Mouse (Mus musculus): ENCODE data around the gene Hectd2.
A peak's percentile ranks its signal among the peaks of the same experiment; 100 is the strongest.

Gene Hectd2

GRCm38 (mm10) chr19:36554046-36554784 is at the start of gene Hectd2:
TSS of gene Hectd2 (plus strand) at chr19:36554639.
- peak; percentile 61 for DNase-seq (ENCODE audit: low spot score)

GRCm38 (mm10) chr19:36504716-36505115 is 49.7 kb upstream of the Hectd2 start:
- DNase-seq (ENCODE audit: low spot score), result no peak

GRCm38 (mm10) chr19:36511305-36511704 is 43.1 kb upstream of the Hectd2 start:
- no peak for DNase-seq (ENCODE audit: low spot score)

- DNase-seq (ENCODE audit: low spot score), result peak; percentile 31
Observed at GRCm38 (mm10) chr19:36518461-36518860, 36.0 kb upstream of the Hectd2 start.

GRCm38 (mm10) chr19:36521568-36521967 is 32.9 kb upstream of the Hectd2 start:
- DNase-seq (ENCODE audit: low spot score), result no peak

- no peak for DNase-seq (ENCODE audit: low spot score)
Observed at GRCm38 (mm10) chr19:36522558-36523195, 31.8 kb upstream of the Hectd2 start.

DNA sequence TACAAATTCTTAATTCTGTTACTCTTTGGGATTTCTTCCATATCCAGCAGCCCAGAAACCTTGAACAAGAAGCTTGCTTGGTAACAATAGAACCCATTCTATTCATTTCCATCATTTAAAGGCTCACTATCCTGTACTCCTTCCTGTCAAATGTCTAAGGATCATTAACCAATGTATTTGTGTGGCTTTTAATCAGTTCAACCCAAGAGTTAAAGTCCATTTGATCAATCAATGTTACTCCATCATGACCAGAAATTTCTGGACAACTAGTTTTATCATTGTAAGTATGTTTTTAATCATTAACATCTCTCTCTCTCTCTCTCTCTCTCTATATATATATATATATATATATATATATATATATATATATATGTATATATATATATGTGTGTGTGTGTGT is 29.4 kb upstream of the Hectd2 start:
- no peak for DNase-seq (ENCODE audit: low spot score)

- no peak for DNase-seq (ENCODE audit: low spot score)
Observed at GRCm38 (mm10) chr19:36533082-36533481, 21.4 kb upstream of the Hectd2 start.

DNA sequence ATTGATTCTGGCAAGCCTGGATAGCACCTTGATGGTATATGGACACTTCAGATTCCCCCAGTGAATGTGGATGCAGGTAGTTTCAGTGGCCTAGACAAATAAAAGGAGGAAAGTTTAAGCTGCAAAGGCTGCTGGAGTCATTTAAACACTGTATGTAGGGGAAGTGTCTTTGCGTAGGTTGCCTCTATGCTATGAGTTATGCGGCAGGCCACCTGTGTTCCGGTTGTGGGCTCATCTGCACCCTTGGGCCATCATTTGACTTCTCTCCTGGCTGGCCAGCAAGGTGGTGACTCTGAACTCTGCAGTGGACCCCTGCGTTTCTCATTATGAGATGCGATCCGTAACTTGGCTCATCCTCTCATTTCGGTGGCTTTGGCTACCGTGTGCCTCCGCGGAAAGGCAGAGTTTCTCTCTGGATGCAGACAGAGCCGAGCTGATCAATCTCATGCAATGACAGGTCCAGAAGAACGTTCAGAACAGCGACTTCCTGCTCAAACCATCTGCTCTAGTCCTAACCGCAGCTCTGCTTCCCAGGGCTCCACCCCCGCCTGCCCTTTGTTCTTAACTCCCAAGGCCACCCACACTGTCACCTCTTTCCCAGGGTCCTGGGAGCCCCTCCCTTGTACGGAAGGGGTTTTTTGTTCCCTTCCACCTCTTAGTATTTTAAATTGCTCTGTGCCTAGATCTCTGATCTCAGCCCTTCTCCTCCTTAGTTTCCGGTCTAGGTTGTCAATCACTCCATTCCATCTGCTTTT is 20.3 kb upstream of the Hectd2 start:
- DNase-seq (ENCODE audit: low spot score), result peak; percentile 58

GRCm38 (mm10) chr19:36534766-36535140 is 19.7 kb upstream of the Hectd2 start:
- DNase-seq (ENCODE audit: low spot score), result peak; percentile 47

- DNase-seq (ENCODE audit: low spot score), result no peak
Observed at GRCm38 (mm10) chr19:36535186-36535585, 19.3 kb upstream of the Hectd2 start.

DNA sequence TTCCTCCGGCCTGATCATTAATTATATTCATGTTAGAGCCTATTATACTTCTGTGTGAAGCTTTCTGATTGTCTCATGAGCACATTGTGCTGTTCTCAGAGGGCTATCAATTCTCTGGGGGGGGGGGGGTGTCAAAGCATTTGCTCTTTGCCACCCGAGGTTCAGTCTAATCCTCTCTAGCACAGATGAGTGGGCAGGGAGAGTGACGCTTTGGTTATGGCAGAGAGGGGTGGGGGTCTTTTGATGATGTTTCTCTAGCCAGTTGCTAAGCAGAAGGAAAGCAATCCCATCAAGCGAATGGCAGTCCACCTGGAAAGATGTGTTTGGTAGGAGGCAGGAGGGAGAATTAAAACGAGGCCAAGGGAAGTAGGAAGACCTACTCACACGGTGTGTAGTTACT is 18.6 kb upstream of the Hectd2 start:
- no peak for DNase-seq (ENCODE audit: low spot score)

DNA sequence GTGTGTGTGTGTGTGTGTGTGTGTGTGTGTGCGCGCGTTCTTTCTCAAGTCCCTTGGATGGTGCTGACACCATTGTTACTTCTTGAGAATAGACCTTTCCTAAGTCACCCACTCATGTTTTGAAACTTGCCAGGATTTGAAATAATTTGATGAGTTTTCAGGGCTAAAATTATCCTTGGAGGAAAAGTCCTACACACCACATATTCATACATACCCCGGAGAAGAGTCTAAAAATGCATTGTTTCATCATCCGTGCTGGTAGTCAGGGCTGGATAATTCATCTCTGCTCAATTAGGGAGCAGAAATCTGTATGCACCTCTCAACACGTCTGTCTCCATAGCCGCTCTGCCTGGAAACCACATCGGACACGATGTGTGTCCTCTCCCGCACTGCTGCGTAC is 17.5 kb upstream of the Hectd2 start:
- DNase-seq (ENCODE audit: low spot score), result no peak

- peak; percentile 57 for DNase-seq (ENCODE audit: low spot score)
Observed at GRCm38 (mm10) chr19:36538528-36538927, 15.9 kb upstream of the Hectd2 start.

DNA sequence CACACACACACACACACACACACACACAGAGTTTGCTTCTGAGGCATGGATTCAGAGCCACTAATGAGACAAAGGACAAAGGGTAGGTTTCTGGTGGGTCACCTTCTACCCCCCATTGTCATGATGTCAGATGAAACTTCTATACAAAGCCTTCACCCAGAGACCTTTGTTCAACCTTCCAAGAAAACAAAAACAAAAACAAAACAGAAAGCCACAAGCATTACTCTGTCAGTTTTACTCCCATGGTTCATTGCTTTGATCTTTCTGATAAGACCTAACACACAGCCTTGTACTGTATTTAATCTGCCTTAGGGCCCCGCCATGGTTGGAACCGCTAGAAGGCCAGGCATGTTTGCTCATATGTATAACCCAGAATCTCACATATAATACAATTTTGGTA is 15.1 kb upstream of the Hectd2 start:
- DNase-seq (ENCODE audit: low spot score), result no peak

GRCm38 (mm10) chr19:36540012-36540606 is 14.3 kb upstream of the Hectd2 start:
- DNase-seq (ENCODE audit: low spot score), result no peak

DNA sequence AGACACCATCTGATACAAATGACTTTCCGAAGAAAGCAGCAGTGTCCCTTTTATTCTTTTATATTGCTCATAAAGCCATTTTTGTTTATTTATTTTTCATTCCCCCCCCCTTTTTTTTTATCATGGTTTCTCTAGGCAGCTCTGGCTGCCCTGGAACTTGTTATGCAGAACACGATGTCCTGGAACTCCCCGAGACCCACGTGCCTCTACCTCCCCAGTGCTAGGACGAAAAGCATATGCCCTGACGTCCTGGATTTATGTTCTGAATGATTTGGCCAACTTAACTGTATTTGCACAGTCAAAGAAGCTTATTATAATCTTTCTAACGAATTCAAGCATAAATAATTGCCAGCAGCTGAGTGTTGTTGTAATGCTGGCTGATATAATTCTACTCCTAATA is 13.7 kb upstream of the Hectd2 start:
- no peak for DNase-seq (ENCODE audit: low spot score)

- DNase-seq (ENCODE audit: low spot score), result no peak
Observed at GRCm38 (mm10) chr19:36553561-36554045, 836 bp upstream of the Hectd2 start.

GRCm38 (mm10) chr19:36554785-36555595 is 551 bp downstream of the Hectd2 start:
- peak; percentile 37 for DNase-seq (ENCODE audit: low spot score)

- DNase-seq (ENCODE audit: low spot score), result no peak
Observed at GRCm38 (mm10) chr19:36559331-36559730, 4.9 kb downstream of the Hectd2 start.

- DNase-seq (ENCODE audit: low spot score), result no peak
Observed at GRCm38 (mm10) chr19:36560160-36560559, 5.7 kb downstream of the Hectd2 start.

DNA sequence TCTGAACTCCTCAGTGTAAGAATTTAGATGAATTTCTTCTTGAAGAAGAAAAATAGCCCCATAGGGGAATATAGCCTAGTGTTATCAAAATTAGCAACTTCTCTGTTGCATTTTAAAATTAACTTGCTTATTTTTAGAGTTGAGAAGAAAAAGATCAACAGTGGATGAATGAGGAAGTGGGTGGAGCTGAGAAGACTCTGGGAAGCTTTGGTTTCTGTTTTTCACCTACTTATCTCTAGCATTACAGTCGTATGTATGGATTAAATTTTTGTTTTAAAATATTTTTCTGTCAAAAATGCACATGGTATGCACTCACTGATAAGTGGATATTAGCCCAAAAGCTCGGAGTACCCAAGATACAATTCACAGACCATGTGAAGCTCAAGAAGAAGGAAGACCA is 6.7 kb downstream of the Hectd2 start:
- DNase-seq (ENCODE audit: low spot score), result no peak
